Mouse (Mus musculus) ES-Bruce4 (cell line): ENCODE results near the gene Coro1b.

ENCODE experiments used
- CTCF ChIP-seq: IDR thresholded peaks from one replicate; pipeline ENCODE4 v1.8.1; 2011; ENCODE audit warnings: low read depth, low read length
- EP300 ChIP-seq: IDR thresholded peaks from 2 replicates; pipeline ENCODE4 v1.6.1; 2011; ENCODE audit warnings: low read depth, low read length; ENCODE audit not compliant: insufficient read depth

DNA sequence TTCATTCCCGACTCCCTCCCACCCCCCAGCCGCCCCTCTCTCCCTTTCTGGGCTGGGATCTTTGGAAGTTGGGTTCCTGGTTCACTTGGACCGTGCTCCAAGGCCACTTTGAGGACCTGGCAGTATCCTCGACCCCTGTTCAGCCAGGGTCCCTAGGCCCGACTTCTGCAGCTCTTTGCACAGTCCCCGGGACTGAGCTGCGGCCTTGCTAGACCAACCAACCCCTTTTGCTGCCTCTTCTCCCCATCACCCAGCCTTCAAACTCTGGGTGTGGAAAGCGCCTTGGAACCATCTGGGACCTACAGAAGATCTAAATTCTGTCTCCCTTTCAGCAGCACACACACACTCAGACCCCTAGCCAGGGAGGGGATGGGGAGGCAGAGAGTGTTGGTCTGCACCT lies 400 bp downstream of the Coro1b start:
- no peak for TF ChIP-seq CTCF
- no peak for TF ChIP-seq EP300
